Mouse (Mus musculus): ENCODE measurements around the gene Rexo1. TPM values are rescaled to one million over a fixed set of nuclear protein-coding genes. Genes with fewer than 3 reads are reported as not detected.

Rexo1 gene
- polyA plus RNA-seq (2014; fragmentation: Illumina TruSeq; extraction: RNeasy Lipid Tissue Mini Kit (QIAGEN cat#74804); ENCODE audit: low read depth, low replicate concordance) = 1.9 TPM

GRCm38 (mm10) chr10:80561116-80561944, at the start of gene Rexo1:
Rexo1 (minus strand) TSS chr10:80561560.

GRCm38 (mm10) chr10:80605721-80606120, 44.4 kb upstream of the Rexo1 start, which contains the start of gene Gm49322:
Gm49322 (plus strand) TSS chr10:80606021.

GRCm38 (mm10) chr10:80602698-80603325, 41.5 kb upstream of the Rexo1 start, which contains the start of the genes Scamp4 and Adat3:
Scamp4 (plus strand) TSS chr10:80602872.
Adat3 (plus strand) TSS chr10:80602880.

GRCm38 (mm10) chr10:80589879-80590854, 28.8 kb upstream of the Rexo1 start, which contains the start of gene Abhd17a:
Abhd17a (minus strand) TSS chr10:80590341.

GRCm38 (mm10) chr10:80577195-80578130, 16.1 kb upstream of the Rexo1 start, which contains the start of gene Klf16:
Klf16 (minus strand) TSS chr10:80577321.

GRCm38 (mm10) chr10:80538710-80539394, 22.5 kb downstream of the Rexo1 start, which contains the start of gene Atp8b3:
Atp8b3 (minus strand) TSS chr10:80539124.

GRCm38 (mm10) chr10:80494732-80495131, 66.6 kb downstream of the Rexo1 start, which contains the start of gene Onecut3:
Onecut3 (plus strand) TSS chr10:80494835.

Other genes starting within 250 kb of the Rexo1 start
- 0.62 TPM for gene 2310011J03Rik, start 241.0 kb downstream of the Rexo1 start, polyA plus RNA-seq (2014; fragmentation: Illumina TruSeq; extraction: RNeasy Lipid Tissue Mini Kit (QIAGEN cat#74804); ENCODE audit: low read depth, low replicate concordance)
- 3.3 TPM for gene Pcsk4, start 232.1 kb downstream of the Rexo1 start, polyA plus RNA-seq (2014; fragmentation: Illumina TruSeq; extraction: RNeasy Lipid Tissue Mini Kit (QIAGEN cat#74804); ENCODE audit: low read depth, low replicate concordance)
- gene Reep6, start 231.6 kb downstream of the Rexo1 start, polyA plus RNA-seq (2014; fragmentation: Illumina TruSeq; extraction: RNeasy Lipid Tissue Mini Kit (QIAGEN cat#74804); ENCODE audit: low read depth, low replicate concordance) = 35.5 TPM
- gene Adamtsl5, start 213.1 kb downstream of the Rexo1 start, polyA plus RNA-seq (2014; fragmentation: Illumina TruSeq; extraction: RNeasy Lipid Tissue Mini Kit (QIAGEN cat#74804); ENCODE audit: low read depth, low replicate concordance) = 0.31 TPM
- gene Plk5, start 205.1 kb downstream of the Rexo1 start, polyA plus RNA-seq (2014; fragmentation: Illumina TruSeq; extraction: RNeasy Lipid Tissue Mini Kit (QIAGEN cat#74804); ENCODE audit: low read depth, low replicate concordance) = not detected
- gene Mex3d, start 173.9 kb downstream of the Rexo1 start, polyA plus RNA-seq (2014; fragmentation: Illumina TruSeq; extraction: RNeasy Lipid Tissue Mini Kit (QIAGEN cat#74804); ENCODE audit: low read depth, low replicate concordance) = 15.6 TPM
- 0.49 TPM for gene Mbd3, start 162.0 kb downstream of the Rexo1 start, polyA plus RNA-seq (2014; fragmentation: Illumina TruSeq; extraction: RNeasy Lipid Tissue Mini Kit (QIAGEN cat#74804); ENCODE audit: low read depth, low replicate concordance)
- not detected for gene Uqcr11, start 154.7 kb downstream of the Rexo1 start, polyA plus RNA-seq (2014; fragmentation: Illumina TruSeq; extraction: RNeasy Lipid Tissue Mini Kit (QIAGEN cat#74804); ENCODE audit: low read depth, low replicate concordance)
- gene Tcf3, start 127.9 kb downstream of the Rexo1 start, polyA plus RNA-seq (2014; fragmentation: Illumina TruSeq; extraction: RNeasy Lipid Tissue Mini Kit (QIAGEN cat#74804); ENCODE audit: low read depth, low replicate concordance) = 1.1 TPM
- gene Onecut3, start 66.7 kb downstream of the Rexo1 start, polyA plus RNA-seq (2014; fragmentation: Illumina TruSeq; extraction: RNeasy Lipid Tissue Mini Kit (QIAGEN cat#74804); ENCODE audit: low read depth, low replicate concordance) = not detected
- 218 TPM for gene Atp8b3, start 22.4 kb downstream of the Rexo1 start, polyA plus RNA-seq (2014; fragmentation: Illumina TruSeq; extraction: RNeasy Lipid Tissue Mini Kit (QIAGEN cat#74804); ENCODE audit: low read depth, low replicate concordance)
- gene Klf16, start 15.8 kb upstream of the Rexo1 start, polyA plus RNA-seq (2014; fragmentation: Illumina TruSeq; extraction: RNeasy Lipid Tissue Mini Kit (QIAGEN cat#74804); ENCODE audit: low read depth, low replicate concordance) = 1.7 TPM
- gene Abhd17a, start 28.8 kb upstream of the Rexo1 start, polyA plus RNA-seq (2014; fragmentation: Illumina TruSeq; extraction: RNeasy Lipid Tissue Mini Kit (QIAGEN cat#74804); ENCODE audit: low read depth, low replicate concordance) = not detected
- 0.88 TPM for gene Scamp4, start 41.3 kb upstream of the Rexo1 start, polyA plus RNA-seq (2014; fragmentation: Illumina TruSeq; extraction: RNeasy Lipid Tissue Mini Kit (QIAGEN cat#74804); ENCODE audit: low read depth, low replicate concordance)
- not detected for gene Adat3, start 41.3 kb upstream of the Rexo1 start, polyA plus RNA-seq (2014; fragmentation: Illumina TruSeq; extraction: RNeasy Lipid Tissue Mini Kit (QIAGEN cat#74804); ENCODE audit: low read depth, low replicate concordance)
- gene Gm49322, start 44.5 kb upstream of the Rexo1 start, polyA plus RNA-seq (2014; fragmentation: Illumina TruSeq; extraction: RNeasy Lipid Tissue Mini Kit (QIAGEN cat#74804); ENCODE audit: low read depth, low replicate concordance) = not detected
- 6.7 TPM for gene Csnk1g2, start 61.3 kb upstream of the Rexo1 start, polyA plus RNA-seq (2014; fragmentation: Illumina TruSeq; extraction: RNeasy Lipid Tissue Mini Kit (QIAGEN cat#74804); ENCODE audit: low read depth, low replicate concordance)
- gene Btbd2, start 95.5 kb upstream of the Rexo1 start, polyA plus RNA-seq (2014; fragmentation: Illumina TruSeq; extraction: RNeasy Lipid Tissue Mini Kit (QIAGEN cat#74804); ENCODE audit: low read depth, low replicate concordance) = 0.13 TPM
- gene Mknk2, start 116.6 kb upstream of the Rexo1 start, polyA plus RNA-seq (2014; fragmentation: Illumina TruSeq; extraction: RNeasy Lipid Tissue Mini Kit (QIAGEN cat#74804); ENCODE audit: low read depth, low replicate concordance) = 1.7 TPM
- 2.6 TPM for gene Mob3a, start 140.4 kb upstream of the Rexo1 start, polyA plus RNA-seq (2014; fragmentation: Illumina TruSeq; extraction: RNeasy Lipid Tissue Mini Kit (QIAGEN cat#74804); ENCODE audit: low read depth, low replicate concordance)
- gene Izumo4, start 140.6 kb upstream of the Rexo1 start, polyA plus RNA-seq (2014; fragmentation: Illumina TruSeq; extraction: RNeasy Lipid Tissue Mini Kit (QIAGEN cat#74804); ENCODE audit: low read depth, low replicate concordance) = 20.6 TPM
- 18.3 TPM for gene Ap3d1, start 180.7 kb upstream of the Rexo1 start, polyA plus RNA-seq (2014; fragmentation: Illumina TruSeq; extraction: RNeasy Lipid Tissue Mini Kit (QIAGEN cat#74804); ENCODE audit: low read depth, low replicate concordance)
- gene Dot1l, start 193.6 kb upstream of the Rexo1 start, polyA plus RNA-seq (2014; fragmentation: Illumina TruSeq; extraction: RNeasy Lipid Tissue Mini Kit (QIAGEN cat#74804); ENCODE audit: low read depth, low replicate concordance) = 7.6 TPM
- 5.3 TPM for gene Sf3a2, start 236.6 kb upstream of the Rexo1 start, polyA plus RNA-seq (2014; fragmentation: Illumina TruSeq; extraction: RNeasy Lipid Tissue Mini Kit (QIAGEN cat#74804); ENCODE audit: low read depth, low replicate concordance)
- 3.8 TPM for gene Plekhj1, start 237.1 kb upstream of the Rexo1 start, polyA plus RNA-seq (2014; fragmentation: Illumina TruSeq; extraction: RNeasy Lipid Tissue Mini Kit (QIAGEN cat#74804); ENCODE audit: low read depth, low replicate concordance)
- not detected for gene Amh, start 243.7 kb upstream of the Rexo1 start, polyA plus RNA-seq (2014; fragmentation: Illumina TruSeq; extraction: RNeasy Lipid Tissue Mini Kit (QIAGEN cat#74804); ENCODE audit: low read depth, low replicate concordance)

All from testis, adult 10 weeks (tissue).